Mouse (Mus musculus): ENCODE data around the gene Cfi. TPM values are rescaled to one million over a fixed set of nuclear protein-coding genes. Genes with fewer than 3 reads are reported as not detected.

Gene Cfi
- polyA plus RNA-seq, 1 experiment from 2014 or later: 3.4 TPM

DNA sequence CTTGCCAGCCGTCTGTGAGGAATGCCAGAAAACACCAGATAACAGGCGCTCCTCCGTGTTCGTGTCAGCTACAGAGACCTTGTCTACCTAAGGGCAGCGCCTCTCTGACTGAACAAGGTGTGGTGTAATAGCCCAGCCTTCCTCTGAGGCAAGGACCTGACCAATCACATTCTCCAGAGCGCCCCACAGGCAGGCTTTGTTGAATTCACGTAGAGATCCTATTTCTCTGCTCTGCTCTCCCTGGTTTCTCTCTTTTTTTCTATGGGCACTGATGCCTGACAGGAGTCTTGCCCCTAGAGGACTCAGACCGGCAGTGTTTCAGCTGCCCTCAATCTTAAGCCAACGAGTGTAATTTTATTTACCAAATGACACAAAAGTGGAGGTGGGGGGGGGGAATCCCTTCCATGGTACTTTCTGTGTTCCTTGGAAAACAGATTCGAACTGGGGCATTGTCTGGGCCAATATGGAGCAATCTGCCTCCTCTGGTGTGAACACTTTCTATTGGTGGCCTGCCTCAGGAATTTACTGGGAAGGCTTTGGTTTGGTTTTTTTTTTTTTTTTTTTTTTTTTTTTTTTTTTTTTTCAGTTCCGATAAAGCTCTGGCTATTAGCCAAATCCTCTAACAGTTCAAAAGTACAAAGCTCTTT is 490 bp downstream of the Cfi start:
- Histone ChIP-seq H3K4me1 (ENCODE audit: control insufficient read depth in 2 of 2, insufficient read depth in 2 of 2, low read length in 2 of 2) (peaks cover 8 to 9% of the 10 kb centered on the region in 2 experiments; a peak in 3 of 4 replicates), H3K9ac (ENCODE audit: low read length) (no peak overlapping the region), H3K27ac (replicated peaks in 1 of 2; ENCODE audit: control insufficient read depth in 1 of 2, insufficient read depth in 1 of 2, low read depth in 2 of 2, low read length in 2 of 2) (peak overlapping the region; percentile 45 to 77), H3K4me3 (ENCODE audit: control insufficient read depth in 1 of 2, insufficient read depth in 1 of 2, low read depth in 1 of 2, low read length in 2 of 2) (0 out of 4 replicates have a peak overlapping the region, but pooled peaks of 1 of the 2 experiments have one; percentile 0), H3K36me3 (ENCODE audit: control insufficient read depth, insufficient read depth, low read length) (no peaks in the 10 kb centered on the region), H3K9me3 (ENCODE audit: control insufficient read depth, low read length) (no peaks in the 10 kb centered on the region), H3K4me2 (ENCODE audit: low read length) (peak overlapping the region; percentile 52), H3K27me3 (ENCODE audit: control insufficient read depth, insufficient read depth, low read length) (no peaks in the 10 kb centered on the region)
- ATAC-seq (ENCODE audit: insufficient number of reproducible peaks, insufficient read depth, low FRiP score, low read depth): peak; percentile 44; the same call in 1 of the 2 replicates
- WGBS: 14% methylated on average over 11 of the region's 11 CpGs

DNA sequence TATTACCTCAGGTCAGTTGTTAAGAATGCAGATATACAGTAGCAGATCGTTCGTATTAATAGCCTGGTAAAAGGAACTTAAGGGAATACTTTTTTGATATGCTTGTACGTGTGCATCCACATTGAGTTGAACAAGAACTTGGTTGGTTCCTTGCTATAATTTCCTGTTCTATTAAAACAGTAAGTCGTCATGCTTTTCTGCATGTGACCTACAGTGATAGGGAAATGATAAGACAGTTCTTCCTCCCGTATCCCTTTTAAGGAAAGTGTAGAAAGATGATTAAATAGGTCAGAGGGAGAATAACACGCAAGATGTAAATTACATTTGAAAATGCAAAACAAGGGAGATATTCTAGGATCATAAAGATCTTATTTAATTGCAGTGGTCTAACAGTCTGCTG is 1.3 kb downstream of the Cfi start:
- H3K4me3 ChIP-seq (ENCODE audit: control insufficient read depth in 1 of 2, insufficient read depth in 1 of 2, low read depth in 1 of 2, low read length in 2 of 2): no peak overlapping the region
- no peak overlapping the region for H3K9ac ChIP-seq (ENCODE audit: low read length)
- H3K27me3 ChIP-seq (ENCODE audit: control insufficient read depth, insufficient read depth, low read length): no peaks in the 10 kb centered on the region
- H3K4me2 ChIP-seq (ENCODE audit: low read length): no peak overlapping the region
- H3K9me3 ChIP-seq (ENCODE audit: control insufficient read depth, low read length): no peaks in the 10 kb centered on the region
- no peaks in the 10 kb centered on the region for H3K36me3 ChIP-seq (ENCODE audit: control insufficient read depth, insufficient read depth, low read length)
- H3K4me1 ChIP-seq (ENCODE audit: control insufficient read depth in 2 of 2, insufficient read depth in 2 of 2, low read length in 2 of 2): peaks cover 5 to 9% of the 10 kb centered on the region in 2 experiments; a peak in 2 of 4 replicates
- H3K27ac ChIP-seq (replicated peaks in 1 of 2; ENCODE audit: control insufficient read depth in 1 of 2, insufficient read depth in 1 of 2, low read depth in 2 of 2, low read length in 2 of 2): no peak overlapping the region
- WGBS: 65% methylated on average over 6 of the region's 6 CpGs
- ATAC-seq (ENCODE audit: insufficient number of reproducible peaks, insufficient read depth, low FRiP score, low read depth): no peak

DNA sequence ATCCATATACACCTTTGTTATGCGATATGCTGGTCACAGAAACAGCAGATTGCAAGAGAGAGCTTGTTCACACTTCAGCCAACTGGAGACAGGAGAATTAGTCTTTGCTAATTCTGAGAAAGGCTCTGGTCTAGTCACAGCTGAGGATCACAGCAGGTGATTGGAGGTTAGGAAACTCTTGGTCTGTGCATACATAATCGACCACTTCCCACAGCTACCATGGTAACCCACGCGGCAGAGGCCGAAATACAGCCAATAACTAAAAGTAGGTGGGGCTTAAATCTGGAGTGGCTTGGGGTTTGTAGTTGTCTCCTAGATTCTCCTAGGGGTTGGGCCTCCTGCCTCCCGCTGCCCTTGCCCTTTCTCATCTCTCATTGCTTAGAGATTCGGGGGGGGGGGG is 2.3 kb downstream of the Cfi start:
- Histone ChIP-seq H3K36me3 (ENCODE audit: control insufficient read depth, insufficient read depth, low read length) (no peaks in the 10 kb centered on the region), H3K27me3 (ENCODE audit: control insufficient read depth, insufficient read depth, low read length) (no peaks in the 10 kb centered on the region), H3K4me3 (ENCODE audit: control insufficient read depth in 1 of 2, insufficient read depth in 1 of 2, low read depth in 1 of 2, low read length in 2 of 2) (no peak overlapping the region), H3K4me2 (ENCODE audit: low read length) (no peak overlapping the region), H3K4me1 (ENCODE audit: control insufficient read depth in 2 of 2, insufficient read depth in 2 of 2, low read length in 2 of 2) (peaks cover 5 to 9% of the 10 kb centered on the region in 2 experiments; a peak in 2 of 4 replicates), H3K9ac (ENCODE audit: low read length) (no peak overlapping the region), H3K9me3 (ENCODE audit: control insufficient read depth, low read length) (no peaks in the 10 kb centered on the region), H3K27ac (replicated peaks in 1 of 2; ENCODE audit: control insufficient read depth in 1 of 2, insufficient read depth in 1 of 2, low read depth in 2 of 2, low read length in 2 of 2) (no peak overlapping the region)
- no peak for ATAC-seq (ENCODE audit: insufficient number of reproducible peaks, insufficient read depth, low FRiP score, low read depth)
- WGBS: 37% methylated on average over 6 of the region's 7 CpGs

DNA sequence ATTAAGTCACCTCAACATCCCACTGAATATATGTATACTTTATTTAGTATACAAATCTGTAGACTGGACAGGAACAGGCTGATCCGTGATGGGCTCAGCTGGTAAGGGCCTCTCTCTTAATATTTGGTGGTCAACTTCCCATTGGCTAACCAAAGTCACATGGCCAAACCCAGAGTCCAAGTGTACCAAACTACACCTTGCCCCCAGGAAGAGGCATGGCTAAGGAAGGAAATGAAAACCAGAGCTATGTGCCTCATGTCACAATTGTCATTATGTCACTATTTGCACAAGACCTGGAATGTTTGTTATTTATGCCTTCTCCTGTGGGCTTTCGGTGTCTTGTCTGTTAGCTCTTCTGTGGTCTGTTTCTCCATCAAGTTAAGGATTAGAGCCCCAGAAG is 10.2 kb downstream of the Cfi start:
- no peak overlapping the region for H3K27ac ChIP-seq (replicated peaks in 1 of 2; ENCODE audit: control insufficient read depth in 1 of 2, insufficient read depth in 1 of 2, low read depth in 2 of 2, low read length in 2 of 2)
- 71% methylated on average over 2 of the region's 2 CpGs for WGBS

DNA sequence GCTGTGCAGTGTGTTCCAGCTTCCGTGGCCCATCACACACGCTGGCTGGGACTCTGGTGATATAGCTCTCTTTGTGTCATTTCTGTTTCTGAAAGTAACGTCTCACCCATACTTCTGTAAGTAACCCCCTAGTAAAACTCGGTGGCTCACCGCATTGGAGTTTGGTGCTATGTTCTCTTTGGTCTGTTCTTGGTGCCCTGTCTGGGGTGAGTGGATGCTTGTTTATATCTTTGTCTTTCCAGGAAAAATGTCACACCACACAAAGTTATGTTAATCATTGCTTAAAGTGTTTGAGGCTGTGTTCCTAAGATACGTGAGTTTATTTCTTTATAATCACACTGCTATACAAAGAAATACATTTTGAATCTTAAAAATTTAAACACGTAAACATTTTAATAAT is 11.2 kb downstream of the Cfi start:
- Histone ChIP-seq H3K4me2 (ENCODE audit: low read length) (no peak overlapping the region), H3K9ac (ENCODE audit: low read length) (no peak overlapping the region), H3K9me3 (ENCODE audit: control insufficient read depth, low read length) (no peaks in the 10 kb centered on the region), H3K27me3 (ENCODE audit: control insufficient read depth, insufficient read depth, low read length) (no peaks in the 10 kb centered on the region), H3K36me3 (ENCODE audit: control insufficient read depth, insufficient read depth, low read length) (no peaks in the 10 kb centered on the region), H3K4me3 (ENCODE audit: control insufficient read depth in 1 of 2, insufficient read depth in 1 of 2, low read depth in 1 of 2, low read length in 2 of 2) (no peak overlapping the region), H3K4me1 (ENCODE audit: control insufficient read depth in 2 of 2, insufficient read depth in 2 of 2, low read length in 2 of 2) (no peaks in the 10 kb centered on the region), H3K27ac (replicated peaks in 1 of 2; ENCODE audit: control insufficient read depth in 1 of 2, insufficient read depth in 1 of 2, low read depth in 2 of 2, low read length in 2 of 2) (no peak overlapping the region)
- WGBS: 76% methylated on average over 7 of the region's 7 CpGs
- ATAC-seq (ENCODE audit: insufficient number of reproducible peaks, insufficient read depth, low FRiP score, low read depth): no peak

More for the DNA sequence above, 10.2 kb downstream of the Cfi start:
- Histone ChIP-seq H3K9ac (ENCODE audit: low read length) (no peak overlapping the region), H3K36me3 (ENCODE audit: control insufficient read depth, insufficient read depth, low read length) (no peaks in the 10 kb centered on the region), H3K27me3 (ENCODE audit: control insufficient read depth, insufficient read depth, low read length) (no peaks in the 10 kb centered on the region), H3K4me3 (ENCODE audit: control insufficient read depth in 1 of 2, insufficient read depth in 1 of 2, low read depth in 1 of 2, low read length in 2 of 2) (no peak overlapping the region), H3K4me2 (ENCODE audit: low read length) (no peak overlapping the region), H3K9me3 (ENCODE audit: control insufficient read depth, low read length) (no peaks in the 10 kb centered on the region), H3K4me1 (ENCODE audit: control insufficient read depth in 2 of 2, insufficient read depth in 2 of 2, low read length in 2 of 2) (no peaks in the 10 kb centered on the region)
- ATAC-seq (ENCODE audit: insufficient number of reproducible peaks, insufficient read depth, low FRiP score, low read depth): no peak

DNA sequence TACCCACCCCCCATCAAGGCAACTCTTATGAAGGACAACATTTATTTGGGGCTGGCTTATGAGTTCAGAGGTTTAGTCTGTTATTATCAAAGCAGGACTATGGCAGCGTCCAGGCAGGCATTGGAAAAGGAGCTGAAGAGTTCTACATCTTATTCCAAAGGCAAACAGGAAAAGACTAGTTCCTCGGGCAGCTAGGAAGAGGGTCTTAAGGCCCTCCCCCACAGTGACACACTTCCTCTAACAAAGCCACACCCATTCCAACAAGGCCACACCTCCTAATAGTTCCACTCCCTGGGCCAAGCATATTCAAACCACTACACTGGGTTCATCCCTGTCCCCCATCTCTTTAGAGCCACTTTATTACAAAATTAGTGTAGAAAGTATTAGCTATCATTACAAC is 26.9 kb downstream of the Cfi start:
- no peak overlapping the region for H3K4me3 ChIP-seq (ENCODE audit: control insufficient read depth in 1 of 2, insufficient read depth in 1 of 2, low read depth in 1 of 2, low read length in 2 of 2)
- H3K27ac ChIP-seq (replicated peaks in 1 of 2; ENCODE audit: control insufficient read depth in 1 of 2, insufficient read depth in 1 of 2, low read depth in 2 of 2, low read length in 2 of 2): no peak overlapping the region
- H3K4me1 ChIP-seq (ENCODE audit: control insufficient read depth in 2 of 2, insufficient read depth in 2 of 2, low read length in 2 of 2): no peaks in the 10 kb centered on the region
- no peak for ATAC-seq (ENCODE audit: insufficient number of reproducible peaks, insufficient read depth, low FRiP score, low read depth)
- WGBS: 63% methylated on average over 2 of the region's 2 CpGs
- peaks cover 5% of the 10 kb centered on the region for H3K9me3 ChIP-seq (ENCODE audit: control insufficient read depth, low read length)
- no peak overlapping the region for H3K4me2 ChIP-seq (ENCODE audit: low read length)
- no peaks in the 10 kb centered on the region for H3K36me3 ChIP-seq (ENCODE audit: control insufficient read depth, insufficient read depth, low read length)
- no peak overlapping the region for H3K9ac ChIP-seq (ENCODE audit: low read length)
- no peaks in the 10 kb centered on the region for H3K27me3 ChIP-seq (ENCODE audit: control insufficient read depth, insufficient read depth, low read length)

DNA sequence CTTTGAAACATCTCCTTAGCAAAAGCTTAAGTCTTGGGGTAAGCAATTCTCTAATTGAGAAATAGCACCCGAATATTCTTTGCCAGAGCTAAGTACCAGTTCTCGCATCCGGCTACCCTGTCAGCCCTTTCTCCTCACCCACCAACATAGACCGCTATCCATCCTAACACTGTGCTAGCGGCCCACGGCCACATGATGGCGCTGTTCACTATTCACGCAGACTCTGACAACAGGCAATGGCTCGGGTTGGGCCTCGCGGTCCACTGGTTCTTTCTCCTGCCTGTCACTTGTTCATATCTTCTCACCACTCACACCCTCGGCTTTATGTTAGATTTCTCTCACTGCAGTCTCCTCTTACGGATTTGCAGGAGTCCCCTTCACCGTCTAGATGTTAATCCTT is 28.0 kb downstream of the Cfi start:
- ATAC-seq (ENCODE audit: insufficient number of reproducible peaks, insufficient read depth, low FRiP score, low read depth): no peak
- no peaks in the 10 kb centered on the region for H3K4me1 ChIP-seq (ENCODE audit: control insufficient read depth in 2 of 2, insufficient read depth in 2 of 2, low read length in 2 of 2)
- WGBS: 45% methylated on average over 14 of the region's 14 CpGs

DNA sequence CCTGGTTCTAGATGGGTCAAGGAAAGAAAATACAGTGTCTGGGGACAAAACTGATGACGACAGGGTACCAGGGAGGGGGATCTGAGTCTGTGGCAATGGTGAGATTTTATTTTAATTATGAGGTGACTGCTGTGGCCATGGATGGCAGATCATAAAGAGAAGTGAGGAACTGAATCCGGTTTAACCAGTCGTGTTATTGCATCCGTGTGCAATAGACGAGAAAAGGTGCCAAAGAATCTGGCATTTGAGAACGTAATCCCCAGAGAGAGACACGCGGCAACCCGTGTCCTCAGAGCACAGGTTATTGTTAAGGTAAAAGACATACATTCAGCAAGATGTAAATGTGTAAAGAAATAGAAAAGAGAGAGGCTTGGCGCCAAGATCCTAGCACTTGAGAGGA is 41.6 kb downstream of the Cfi start:
- 91% methylated on average over 10 of the region's 10 CpGs for WGBS
- H3K4me3 ChIP-seq (ENCODE audit: control insufficient read depth in 1 of 2, insufficient read depth in 1 of 2, low read depth in 1 of 2, low read length in 2 of 2): no peak overlapping the region

More for the DNA sequence above, 28.0 kb downstream of the Cfi start:
- Histone ChIP-seq H3K36me3 (ENCODE audit: control insufficient read depth, insufficient read depth, low read length) (no peaks in the 10 kb centered on the region), H3K27me3 (ENCODE audit: control insufficient read depth, insufficient read depth, low read length) (no peaks in the 10 kb centered on the region), H3K4me3 (ENCODE audit: control insufficient read depth in 1 of 2, insufficient read depth in 1 of 2, low read depth in 1 of 2, low read length in 2 of 2) (no peak overlapping the region), H3K27ac (replicated peaks in 1 of 2; ENCODE audit: control insufficient read depth in 1 of 2, insufficient read depth in 1 of 2, low read depth in 2 of 2, low read length in 2 of 2) (no peak overlapping the region), H3K4me2 (ENCODE audit: low read length) (no peak overlapping the region), H3K9me3 (ENCODE audit: control insufficient read depth, low read length) (peaks cover 5% of the 10 kb centered on the region; the same call in 1 of the 2 replicates), H3K9ac (ENCODE audit: low read length) (no peak overlapping the region)

More for the DNA sequence above, 41.6 kb downstream of the Cfi start:
- H3K27me3 ChIP-seq (ENCODE audit: control insufficient read depth, insufficient read depth, low read length): no peaks in the 10 kb centered on the region; the same call in 1 of the 2 replicates
- H3K36me3 ChIP-seq (ENCODE audit: control insufficient read depth, insufficient read depth, low read length): no peaks in the 10 kb centered on the region
- H3K9ac ChIP-seq (ENCODE audit: low read length): no peak overlapping the region
- no peak overlapping the region for H3K27ac ChIP-seq (replicated peaks in 1 of 2; ENCODE audit: control insufficient read depth in 1 of 2, insufficient read depth in 1 of 2, low read depth in 2 of 2, low read length in 2 of 2)
- H3K4me1 ChIP-seq (ENCODE audit: control insufficient read depth in 2 of 2, insufficient read depth in 2 of 2, low read length in 2 of 2): peaks cover 6 to 13% of the 10 kb centered on the region in 2 experiments
- H3K9me3 ChIP-seq (ENCODE audit: control insufficient read depth, low read length): no peaks in the 10 kb centered on the region
- no peak for ATAC-seq (ENCODE audit: insufficient number of reproducible peaks, insufficient read depth, low FRiP score, low read depth)
- H3K4me2 ChIP-seq (ENCODE audit: low read length): no peak overlapping the region
